Mouse (Mus musculus): ENCODE data around the gene Atp2a2.

GRCm38 (mm10) chr5:122409692-122410645 is 92.1 kb downstream of the Atp2a2 start:
- TF ChIP-seq CTCF (IDR thresholded peaks at IDR 0.05; ENCODE audit: low read depth) (peak; percentile 56), EP300 (IDR thresholded peaks at IDR 0.05; ENCODE audit: low read depth) (no peak)
